Mouse (Mus musculus): ENCODE data around the gene Mreg. TPM values are rescaled to one million over a fixed set of nuclear protein-coding genes. Genes with fewer than 3 reads are reported as not detected.

Mreg gene
- polyA plus RNA-seq, 1 experiment from 2014 or later: 34.6 TPM

DNA sequence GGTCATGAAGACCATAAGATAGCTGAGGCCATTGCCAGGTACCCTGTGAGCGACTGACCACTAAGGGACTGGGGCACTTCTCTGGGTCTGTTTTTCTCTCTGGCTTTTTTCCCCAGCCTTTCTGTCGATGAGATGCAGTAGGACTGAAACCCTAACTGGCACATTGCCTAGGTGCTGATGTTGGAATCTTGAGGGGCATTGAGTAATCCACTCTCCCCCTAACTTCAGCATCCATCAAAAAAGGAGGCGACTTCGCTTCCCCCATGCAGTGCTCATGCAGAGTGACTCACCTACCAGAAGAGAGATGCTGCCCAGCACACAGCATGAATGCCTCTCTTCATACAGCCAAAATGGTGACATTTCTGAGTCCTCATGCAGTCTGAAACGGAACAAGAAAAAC, 97.9 kb downstream of the Mreg start:
- Histone ChIP-seq H3K27me3 (ENCODE audit: control insufficient read depth, insufficient read depth, low read length) (no peaks in the 10 kb centered on the region), H3K4me3 (ENCODE audit: low read depth, low read length) (no peak overlapping the region), H3K4me2 (replicated peaks; ENCODE audit: low read depth) (no peak overlapping the region), H3K36me3 (ENCODE audit: control insufficient read depth, insufficient read depth, low read length) (no peaks in the 10 kb centered on the region; the same call in 1 of the 2 replicates), H3K27ac (replicated peaks) (no peak overlapping the region), H3K4me1 (replicated peaks; ENCODE audit: control insufficient read depth, insufficient read depth) (no peaks in the 10 kb centered on the region), H3K9ac (ENCODE audit: low read length) (no peak overlapping the region), H3K9me3 (ENCODE audit: control insufficient read depth, low read length) (no peaks in the 10 kb centered on the region)
- ATAC-seq (ENCODE audit: low FRiP score, low TSS enrichment) (no peak), DNase-seq (ENCODE audit: low spot score) (no peak)
- WGBS: 77% methylated on average over 5 of the region's 5 CpGs
- TF ChIP-seq CTCF (IDR thresholded peaks at IDR 0.05; ENCODE audit: low read depth) (no peak), EP300 (optimal IDR thresholded peaks at IDR 0.05) (no peak)

Other genes with a start within 250 kb of the Mreg start
- gene Pecr, start 72.0 kb upstream of the Mreg start, polyA plus RNA-seq (2015; fragmentation: Nextera tagmentation; extraction: Ambion mirVana): 44.0 and 44.8 TPM in 2 replicates
- gene Tmem169, start 72.1 kb upstream of the Mreg start, polyA plus RNA-seq (2015; fragmentation: Nextera tagmentation; extraction: Ambion mirVana): 0.69 and 0.87 TPM in 2 replicates
- gene Xrcc5, start 95.1 kb upstream of the Mreg start, polyA plus RNA-seq (2015; fragmentation: Nextera tagmentation; extraction: Ambion mirVana): 21.1 and 23.5 TPM in 2 replicates

All from stomach, postnatal 0 days (tissue).